Mouse (Mus musculus) cerebellum, adult 2 months (tissue): ENCODE measurements around the gene Trub1.

Experiments used
- CTCF ChIP-seq: fragments of 200-500 bp; IDR thresholded peaks from 2 replicates; pipeline ENCODE4 v1.5.1; 2011; ENCODE audit warnings: low read depth, mild to moderate bottlenecking, control low read depth, low read length, moderate library complexity, borderline replicate concordance; ENCODE audit not compliant: insufficient read depth
- POLR2A ChIP-seq: fragments of 200-500 bp; IDR thresholded peaks from 2 replicates; pipeline ENCODE4 v1.6.1; 2011; ENCODE audit warnings: low read length, control low read depth, borderline replicate concordance; ENCODE audit not compliant: insufficient read depth

GRCm38 (mm10) chr19:57509758-57510319 is 57.1 kb downstream of the Trub1 start:
- TF ChIP-seq CTCF (no peak), POLR2A (no peak)
